ENCODE assay signal across 26 mouse cellular contexts in the genomic region with DNA sequence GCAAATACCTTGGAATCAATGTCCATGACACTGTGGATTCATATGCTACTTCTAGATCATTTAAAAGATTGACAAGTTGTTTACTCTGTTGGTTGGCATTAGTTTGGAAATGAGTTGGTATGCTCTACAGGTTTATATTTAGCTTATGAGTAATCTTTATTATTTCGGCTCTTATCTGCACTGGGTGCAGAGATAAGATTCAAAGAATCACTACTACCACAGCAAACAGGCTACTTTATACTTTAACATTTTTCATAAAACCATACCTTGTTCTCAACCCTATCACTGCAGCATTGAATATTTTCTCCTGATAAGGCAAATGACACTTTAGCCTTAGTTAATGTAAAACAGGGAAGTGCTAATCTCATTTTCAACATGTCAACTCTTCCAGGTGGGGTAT.
DNase-seq lines count a peak whose midpoint lies in the region; ATAC-seq and TF ChIP-seq lines count a peak whose summit lies in the region.
"Had no signal": no experiment of that assay in that cellular context is flagged by ENCODE, and none has a peak within 500 bp of the region (broad histone marks: within the 10 kb centered on the region; RNA-seq: fewer than 3 reads in every experiment).

No protein-coding gene starts in this region.

- no peak for ATAC-seq in forebrain, postnatal 0 days
- no peak for ATAC-seq in forebrain, embryonic 12.5 days (ENCODE audit: low FRiP score)
- ATAC-seq in intestine, embryonic 16.5 days, result peak; percentile 81
- ATAC-seq: activated CD4-positive, CD25-positive, alpha-beta regulatory T cell, adult 4 months; CD4-positive, CD25-positive, alpha-beta regulatory T cell, adult 4 months; forebrain, embryonic 16.5 days; Patski had no signal

- peak overlapping the region; percentile 51; the same call in 1 of the 2 replicates for H3K27ac ChIP-seq in forebrain, postnatal 0 days (ENCODE audit: low read depth, low read length)
- no peak overlapping the region for H3K27ac ChIP-seq in forebrain, embryonic 12.5 days
- no peak overlapping the region for H3K27ac ChIP-seq in intestine, embryonic 16.5 days (ENCODE audit: low read length)
- H3K27ac ChIP-seq: embryonic facial prominence, embryonic 13.5 days; embryonic facial prominence, embryonic 15.5 days had no signal

- H3K4me2 ChIP-seq in forebrain, postnatal 0 days (ENCODE audit: low read depth), result no peak overlapping the region
- H3K4me2 ChIP-seq in forebrain, embryonic 12.5 days, result no peak overlapping the region
- no peak overlapping the region for H3K4me2 ChIP-seq in intestine, embryonic 16.5 days (ENCODE audit: low read depth, low read length)
- H3K4me2 ChIP-seq: embryonic facial prominence, embryonic 13.5 days; embryonic facial prominence, embryonic 15.5 days had no signal

- 63% methylated on average over 1 of the region's 1 CpGs for WGBS in forebrain, postnatal 0 days
- 100% methylated on average over 1 of the region's 1 CpGs for WGBS in forebrain, embryonic 12.5 days
- WGBS in intestine, embryonic 16.5 days, result 54% methylated on average over 1 of the region's 1 CpGs

- no peaks in the 10 kb centered on the region for H3K27me3 ChIP-seq in forebrain, postnatal 0 days (ENCODE audit: insufficient read depth, low read length)
- no peaks in the 10 kb centered on the region for H3K27me3 ChIP-seq in forebrain, embryonic 12.5 days
- H3K27me3 ChIP-seq in intestine, embryonic 16.5 days (replicated peaks; ENCODE audit: control insufficient read depth, insufficient read depth, low read length), result no peaks in the 10 kb centered on the region
- H3K27me3 ChIP-seq: CH12.LX; embryonic facial prominence, embryonic 13.5 days; embryonic facial prominence, embryonic 15.5 days had no signal

- H3K4me3 ChIP-seq in forebrain, postnatal 0 days (ENCODE audit: low read depth, low read length), result no peak overlapping the region
- no peak overlapping the region for H3K4me3 ChIP-seq in forebrain, embryonic 12.5 days (replicated peaks)
- no peak overlapping the region for H3K4me3 ChIP-seq in intestine, embryonic 16.5 days (ENCODE audit: low read length)
- H3K4me3 ChIP-seq: embryonic facial prominence, embryonic 13.5 days; embryonic facial prominence, embryonic 15.5 days had no signal

- H3K9ac ChIP-seq in forebrain, postnatal 0 days, result no peak overlapping the region
- H3K9ac ChIP-seq in forebrain, embryonic 12.5 days, result no peak overlapping the region
- no peak overlapping the region for H3K9ac ChIP-seq in intestine, embryonic 16.5 days (ENCODE audit: low read depth, low read length)
- H3K9ac ChIP-seq: embryonic facial prominence, embryonic 13.5 days; embryonic facial prominence, embryonic 15.5 days had no signal

- no peaks in the 10 kb centered on the region for H3K36me3 ChIP-seq in forebrain, postnatal 0 days (ENCODE audit: insufficient read depth)
- H3K36me3 ChIP-seq in forebrain, embryonic 12.5 days (replicated peaks), result no peaks in the 10 kb centered on the region
- H3K36me3 ChIP-seq in intestine, embryonic 16.5 days (ENCODE audit: control insufficient read depth, insufficient read depth, low read length), result no peaks in the 10 kb centered on the region
- H3K36me3 ChIP-seq: embryonic facial prominence, embryonic 13.5 days; embryonic facial prominence, embryonic 15.5 days; G1E had no signal

- no peaks in the 10 kb centered on the region for H3K9me3 ChIP-seq in forebrain, postnatal 0 days (ENCODE audit: low read length)
- no peaks in the 10 kb centered on the region for H3K9me3 ChIP-seq in forebrain, embryonic 12.5 days
- no peaks in the 10 kb centered on the region for H3K9me3 ChIP-seq in intestine, embryonic 16.5 days (ENCODE audit: control insufficient read depth, low read length)
- H3K9me3 ChIP-seq: embryonic facial prominence, embryonic 13.5 days; embryonic facial prominence, embryonic 15.5 days; G1E had no signal

- DNase-seq in forebrain, postnatal 0 days, result no peak
- DNase-seq in brain, embryonic 14.5 days (ENCODE audit: low read depth), result peak; percentile 28
- no peak for DNase-seq in frontal cortex, postnatal 36 days (ENCODE audit: low spot score in 2 of 2)
- no peak for DNase-seq in gastrocnemius, postnatal 4 days (ENCODE audit: low spot score in 2 of 2)
- DNase-seq in urinary bladder, postnatal 14 days (ENCODE audit: low spot score), result no peak
- DNase-seq: adrenal gland, adult 8-10 months; adrenal gland, postnatal 14 days; adrenal gland, postnatal 36 days; B cell, adult 2 months; cerebellum, adult 11 months; cerebellum, adult 18-20 months; cerebellum, adult 8-10 months; cerebellum, adult 9-11 months; cerebellum, postnatal 14 days; cerebellum, postnatal 36 days; embryo, embryonic 11 days had no signal

- H3K4me1 ChIP-seq in forebrain, postnatal 0 days (ENCODE audit: insufficient read depth), result peaks cover 21% of the 10 kb centered on the region
- H3K4me1 ChIP-seq in forebrain, embryonic 12.5 days, result peaks cover 38% of the 10 kb centered on the region
- no peaks in the 10 kb centered on the region for H3K4me1 ChIP-seq in intestine, embryonic 16.5 days (ENCODE audit: control insufficient read depth, insufficient read depth, low read length)
- H3K4me1 ChIP-seq: embryonic facial prominence, embryonic 13.5 days; embryonic facial prominence, embryonic 15.5 days had no signal

- TF ChIP-seq CTCF in forebrain, postnatal 0 days (IDR thresholded peaks at IDR 0.05; ENCODE audit: low read depth), result no peak
- TF ChIP-seq CTCF in brain, embryonic 14.5 days (IDR thresholded peaks at IDR 0.05; ENCODE audit: borderline replicate concordance, extremely low read depth, insufficient read depth, insufficient read length), result no peak

- no peak for TF ChIP-seq POLR2A in brain, embryonic 14.5 days (IDR thresholded peaks at IDR 0.05; ENCODE audit: borderline replicate concordance, extremely low read depth, insufficient read depth, insufficient read length, poor library complexity, severe bottlenecking)
